13 mouse cellular contexts compared by ENCODE assay signal in the genomic region with DNA sequence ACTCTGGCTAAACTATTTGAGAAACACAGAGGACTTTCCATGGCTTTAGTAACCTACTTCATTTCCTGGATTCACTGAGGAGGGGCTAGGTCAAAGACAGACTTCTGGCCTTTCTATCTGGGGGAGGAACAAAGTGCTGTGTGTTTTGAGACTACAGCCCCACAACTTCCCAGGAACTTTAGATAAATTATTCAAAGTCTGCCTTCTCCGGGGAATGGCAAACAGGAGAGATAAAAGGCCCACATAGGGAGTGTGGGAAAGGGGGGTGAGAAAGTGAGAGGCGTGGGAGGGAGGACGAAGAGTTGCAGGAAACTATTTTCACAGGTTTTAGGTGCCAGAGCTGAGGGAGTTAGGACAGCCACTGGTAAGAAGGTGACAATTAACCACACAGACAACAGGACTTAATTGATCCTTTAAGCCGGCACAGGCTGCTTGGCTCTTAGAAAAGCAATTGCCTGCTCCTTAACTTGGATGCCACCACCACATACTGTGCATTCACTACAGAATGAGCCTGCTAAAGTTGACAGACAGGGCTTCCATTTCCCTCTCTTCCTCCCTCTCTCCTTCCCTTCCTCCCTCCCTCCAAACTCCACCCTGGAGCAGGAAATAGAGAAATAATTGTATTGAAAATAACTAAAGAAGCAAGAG. TPM values are rescaled to one million over a fixed set of nuclear protein-coding genes. Genes with fewer than 3 reads are reported as not detected.
DNase-seq lines count a peak whose midpoint lies in the region; ATAC-seq lines count a peak whose summit lies in the region.
"Had no signal": no experiment of that assay in that cellular context is flagged by ENCODE, and none has a peak within 500 bp of the region (broad histone marks: within the 10 kb centered on the region; RNA-seq: fewer than 3 reads in every experiment).

No protein-coding gene starts in this region.

- WGBS in embryonic facial prominence, embryonic 11.5 days: 6% methylated on average over 4 of the region's 4 CpGs
- 9% methylated on average over 4 of the region's 4 CpGs for whole genome bisulfite sequencing in embryonic facial prominence, embryonic 10.5 days
- WGBS in midbrain, embryonic 10.5 days: 5% methylated on average over 4 of the region's 4 CpGs
- WGBS in midbrain, embryonic 14.5 days: 3% methylated on average over 4 of the region's 4 CpGs
- 5% methylated on average over 4 of the region's 4 CpGs for WGBS in forebrain, embryonic 15.5 days
- WGBS in midbrain, embryonic 13.5 days: 8% methylated on average over 4 of the region's 4 CpGs

- ATAC-seq in embryonic facial prominence, embryonic 11.5 days (replicated peaks; ENCODE audit: insufficient number of reproducible peaks, low FRiP score, low TSS enrichment, low read depth): 0 out of 2 replicates have a peak, but pooled peaks have one; percentile 42
- ATAC-seq in midbrain, embryonic 14.5 days (ENCODE audit: low FRiP score, low TSS enrichment): no peak
- ATAC-seq in forebrain, embryonic 15.5 days (replicated peaks): peak; percentile 47
- ATAC-seq in midbrain, embryonic 13.5 days: peak; percentile 61; the same call in 1 of the 2 replicates

- H3K4me1 ChIP-seq in embryonic facial prominence, embryonic 11.5 days (ENCODE audit: control insufficient read depth, insufficient read depth, low read length): no peaks in the 10 kb centered on the region
- peaks cover 20% of the 10 kb centered on the region for H3K4me1 ChIP-seq in embryonic facial prominence, embryonic 10.5 days
- peaks cover 25% of the 10 kb centered on the region for H3K4me1 ChIP-seq in midbrain, embryonic 10.5 days
- H3K4me1 ChIP-seq in midbrain, embryonic 14.5 days (ENCODE audit: control insufficient read depth, insufficient read depth, low read length): peaks cover 12% of the 10 kb centered on the region
- peaks cover 19% of the 10 kb centered on the region for H3K4me1 ChIP-seq in forebrain, embryonic 15.5 days
- H3K4me1 ChIP-seq in midbrain, embryonic 13.5 days (replicated peaks): peaks cover 22% of the 10 kb centered on the region

- H3K9me3 ChIP-seq in embryonic facial prominence, embryonic 11.5 days (replicated peaks; ENCODE audit: control insufficient read depth, low read length): no peaks in the 10 kb centered on the region; the same call in 1 of the 2 replicates
- peaks cover 5% of the 10 kb centered on the region; the same call in 1 of the 2 replicates for H3K9me3 ChIP-seq in embryonic facial prominence, embryonic 10.5 days
- 0 out of 2 replicates have a peak, but pooled peaks cover 4% of the 10 kb centered on the region for H3K9me3 ChIP-seq in midbrain, embryonic 10.5 days (replicated peaks)
- H3K9me3 ChIP-seq in midbrain, embryonic 14.5 days (ENCODE audit: control insufficient read depth, low read length): no peaks in the 10 kb centered on the region
- no peaks in the 10 kb centered on the region for H3K9me3 ChIP-seq in forebrain, embryonic 15.5 days
- H3K9me3 ChIP-seq in midbrain, embryonic 13.5 days: no peaks in the 10 kb centered on the region
- H3K9me3 ChIP-seq: limb, embryonic 15.5 days had no signal

- H3K4me2 ChIP-seq in embryonic facial prominence, embryonic 11.5 days (ENCODE audit: low read depth, low read length): no peak overlapping the region
- no peak overlapping the region for H3K4me2 ChIP-seq in midbrain, embryonic 14.5 days (ENCODE audit: low read length)
- no peak overlapping the region for H3K4me2 ChIP-seq in forebrain, embryonic 15.5 days (replicated peaks)
- H3K4me2 ChIP-seq in midbrain, embryonic 13.5 days (replicated peaks): no peak overlapping the region
- H3K4me2 ChIP-seq: limb, embryonic 15.5 days had no signal

- no peak overlapping the region for H3K4me3 ChIP-seq in embryonic facial prominence, embryonic 11.5 days (ENCODE audit: low read depth, low read length)
- no peak overlapping the region for H3K4me3 ChIP-seq in embryonic facial prominence, embryonic 10.5 days
- 0 out of 2 replicates have a peak overlapping the region, but pooled peaks have one; percentile 2 for H3K4me3 ChIP-seq in midbrain, embryonic 10.5 days
- no peak overlapping the region for H3K4me3 ChIP-seq in midbrain, embryonic 14.5 days (replicated peaks; ENCODE audit: low read depth, low read length)
- no peak overlapping the region for H3K4me3 ChIP-seq in forebrain, embryonic 15.5 days
- H3K4me3 ChIP-seq in midbrain, embryonic 13.5 days (replicated peaks): no peak overlapping the region
- H3K4me3 ChIP-seq: limb, embryonic 15.5 days had no signal

- H3K27ac ChIP-seq in embryonic facial prominence, embryonic 11.5 days (replicated peaks; ENCODE audit: low read depth, low read length): no peak overlapping the region
- H3K27ac ChIP-seq in embryonic facial prominence, embryonic 10.5 days (replicated peaks): no peak overlapping the region
- peak overlapping the region; percentile 63 for H3K27ac ChIP-seq in midbrain, embryonic 10.5 days (replicated peaks)
- no peak overlapping the region for H3K27ac ChIP-seq in midbrain, embryonic 14.5 days (replicated peaks; ENCODE audit: low read depth, low read length)
- H3K27ac ChIP-seq in forebrain, embryonic 15.5 days (replicated peaks): 0 out of 2 replicates have a peak overlapping the region, but pooled peaks have one; percentile 17
- H3K27ac ChIP-seq in midbrain, embryonic 13.5 days: peak overlapping the region; percentile 44; the same call in 1 of the 2 replicates
- H3K27ac ChIP-seq: limb, embryonic 15.5 days had no signal

- H3K9ac ChIP-seq in embryonic facial prominence, embryonic 11.5 days (replicated peaks; ENCODE audit: low read length): no peak overlapping the region
- H3K9ac ChIP-seq in midbrain, embryonic 14.5 days (replicated peaks; ENCODE audit: low read length): no peak overlapping the region
- H3K9ac ChIP-seq in forebrain, embryonic 15.5 days (replicated peaks): no peak overlapping the region
- H3K9ac ChIP-seq in midbrain, embryonic 13.5 days (replicated peaks): no peak overlapping the region
- H3K9ac ChIP-seq: limb, embryonic 15.5 days had no signal

- DNase-seq in embryonic facial prominence, embryonic 11.5 days (ENCODE audit: low spot score): no peak
- no peak for DNase-seq in embryonic facial prominence, embryonic 10.5 days (ENCODE audit: low spot score)
- no peak for DNase-seq in midbrain, embryonic 10.5 days (ENCODE audit: low spot score)
- no peak for DNase-seq in midbrain, embryonic 14.5 days
- DNase-seq in right cerebral cortex, postnatal 36 days (ENCODE audit: low spot score in 2 of 2): no peak
- DNase-seq in adrenal gland, postnatal 14 days: no peak
- DNase-seq: adrenal gland, postnatal 36 days; cerebellum, postnatal 36 days; lung, postnatal 14 days had no signal

- no peaks in the 10 kb centered on the region for H3K27me3 ChIP-seq in embryonic facial prominence, embryonic 11.5 days (ENCODE audit: control insufficient read depth, insufficient read depth, low read length)
- H3K27me3 ChIP-seq in embryonic facial prominence, embryonic 10.5 days (replicated peaks; ENCODE audit: low read depth, poor library complexity, severe bottlenecking): no peaks in the 10 kb centered on the region
- H3K27me3 ChIP-seq in midbrain, embryonic 10.5 days (ENCODE audit: low read depth, poor library complexity, severe bottlenecking): no peaks in the 10 kb centered on the region
- H3K27me3 ChIP-seq in midbrain, embryonic 14.5 days (ENCODE audit: control insufficient read depth, insufficient read depth, low read length): no peaks in the 10 kb centered on the region
- no peaks in the 10 kb centered on the region for H3K27me3 ChIP-seq in forebrain, embryonic 15.5 days
- no peaks in the 10 kb centered on the region for H3K27me3 ChIP-seq in midbrain, embryonic 13.5 days
- H3K27me3 ChIP-seq: limb, embryonic 15.5 days had no signal

- H3K36me3 ChIP-seq in embryonic facial prominence, embryonic 11.5 days (replicated peaks; ENCODE audit: control insufficient read depth, insufficient read depth, low read depth, low read length): no peaks in the 10 kb centered on the region
- peaks cover 10% of the 10 kb centered on the region for H3K36me3 ChIP-seq in embryonic facial prominence, embryonic 10.5 days (replicated peaks)
- H3K36me3 ChIP-seq in midbrain, embryonic 10.5 days: peaks cover 15% of the 10 kb centered on the region
- no peaks in the 10 kb centered on the region for H3K36me3 ChIP-seq in midbrain, embryonic 14.5 days (ENCODE audit: control insufficient read depth, insufficient read depth, low read length)
- H3K36me3 ChIP-seq in forebrain, embryonic 15.5 days: no peaks in the 10 kb centered on the region; the same call in 1 of the 2 replicates
- peaks cover 7% of the 10 kb centered on the region; the same call in 1 of the 2 replicates for H3K36me3 ChIP-seq in midbrain, embryonic 13.5 days
- H3K36me3 ChIP-seq: limb, embryonic 15.5 days had no signal

RNA-seq across cellular contexts. Expression of gene Sox4, which starts 11.4 kb away (rescaled TPM):
- 111 and 126 TPM in 2 replicates for polyA plus RNA-seq in embryonic facial prominence, embryonic 11.5 days (2014; fragmentation: Nextera tagmentation; extraction: Ambion mirVana)
- 69.6 and 73.2 TPM in 2 replicates for polyA plus RNA-seq in embryonic facial prominence, embryonic 10.5 days (2016; fragmentation: Nextera tagmentation; extraction: Ambion mirVana)
- 65.0 and 94.6 TPM in 2 replicates for polyA plus RNA-seq in midbrain, embryonic 10.5 days (2016; fragmentation: Nextera tagmentation; extraction: Ambion mirVana)
- 295 and 314 TPM in 2 replicates for polyA plus RNA-seq in midbrain, embryonic 14.5 days (2014; fragmentation: Nextera tagmentation; extraction: Ambion mirVana)
- polyA plus RNA-seq in forebrain, embryonic 15.5 days (2015; fragmentation: Nextera tagmentation; extraction: Ambion mirVana): 344 and 362 TPM in 2 replicates
- polyA plus RNA-seq in midbrain, embryonic 13.5 days (2015; fragmentation: Nextera tagmentation; extraction: Ambion mirVana): 193 and 239 TPM in 2 replicates
- 27.6 and 28.0 TPM in 2 replicates for total RNA-seq in adrenal gland, postnatal 14 days (2021)
- total RNA-seq: MEL had no signal

Comparison
In these comparisons a context has a peak if more than half of its experiments do, and no peak if none do; other contexts are left out.
1. H3K27ac ChIP-seq: peak in midbrain, embryonic 10.5 days (single experiment), forebrain, embryonic 15.5 days (single experiment) and midbrain, embryonic 13.5 days (single experiment); none in embryonic facial prominence, embryonic 11.5 days (single experiment), embryonic facial prominence, embryonic 10.5 days (single experiment) and midbrain, embryonic 14.5 days (single experiment).